Mouse (Mus musculus) layer of hippocampus, adult 9-10 months (tissue): ENCODE measurements around the gene Pak3.

ENCODE experiments used
- DNase-seq: peaks from one replicate; pipeline ENCODE4 v3.0.0; 2022; ENCODE audit warnings: low spot score

The Pak3 gene

GRCm38 (mm10) chrX:143664221-143665150 lies 146.1 kb downstream of the Pak3 start:
- DNase-seq, result no peak

GRCm38 (mm10) chrX:143665771-143666170 lies 147.4 kb downstream of the Pak3 start:
- DNase-seq, result no peak

GRCm38 (mm10) chrX:143666991-143667390 lies 148.6 kb downstream of the Pak3 start:
- no peak for DNase-seq

- DNase-seq, result peak; percentile 38
Observed at GRCm38 (mm10) chrX:143668242-143668641, 149.9 kb downstream of the Pak3 start.

- no peak for DNase-seq
Observed at GRCm38 (mm10) chrX:143678566-143678965, 160.2 kb downstream of the Pak3 start.

GRCm38 (mm10) chrX:143722250-143722649 lies 203.9 kb downstream of the Pak3 start:
- no peak for DNase-seq

GRCm38 (mm10) chrX:143725411-143725810 lies 207.0 kb downstream of the Pak3 start:
- DNase-seq, result no peak

GRCm38 (mm10) chrX:143736035-143736434 lies 217.6 kb downstream of the Pak3 start:
- DNase-seq, result no peak

- no peak for DNase-seq
Observed at GRCm38 (mm10) chrX:143739171-143739570, 220.8 kb downstream of the Pak3 start.

- no peak for DNase-seq
Observed at GRCm38 (mm10) chrX:143762556-143762955, 244.2 kb downstream of the Pak3 start.

- DNase-seq, result no peak
Observed at GRCm38 (mm10) chrX:143815948-143816347, 297.6 kb downstream of the Pak3 start.

- no peak for DNase-seq
Observed at GRCm38 (mm10) chrX:143818961-143819360, 300.6 kb downstream of the Pak3 start.

GRCm38 (mm10) chrX:143826521-143826920 lies 308.1 kb downstream of the Pak3 start:
- DNase-seq, result no peak

- no peak for DNase-seq
Observed at GRCm38 (mm10) chrX:143827212-143827611, 308.8 kb downstream of the Pak3 start, which contains the start of gene Capn6. Gene Capn6, minus strand, starts transcription at chrX:143827414.

- no peak for DNase-seq
Observed at GRCm38 (mm10) chrX:143846637-143847036, 328.2 kb downstream of the Pak3 start.
